Mouse (Mus musculus) limb, embryonic 14.5 days (tissue): Measurements from ENCODE around the gene L3mbtl2. TPM values are rescaled to one million over a fixed set of nuclear protein-coding genes. Genes with fewer than 3 reads are reported as not detected.

Experiments used
- ATAC-seq: fragments of 200-750 bp; cut with Nextera tagmentation; 2 replicates; pipeline ENCODE4 v1.8.0; 2017; ENCODE audit warnings: low read depth, moderate number of reproducible peaks, moderate TSS enrichment; ENCODE audit not compliant: low FRiP score
- DNase-seq: peaks from one replicate; pipeline ENCODE4 v3.0.0-alpha.2; 2015; ENCODE audit warnings: low spot score
- H3K27ac ChIP-seq: fragments of 300-500 bp; sonication (generic); replicated peaks from 2 replicates; pipeline ENCODE4 v1.5.1; 2014; ENCODE audit warnings: low read depth, mild to moderate bottlenecking, low read length, moderate library complexity, mixed read lengths
- H3K27me3 ChIP-seq: fragments of 300-500 bp; sonication (generic); 2 replicates; pipeline ENCODE4 v1.6.1; 2014; ENCODE audit warnings: low read length, mixed read lengths; ENCODE audit not compliant: control insufficient read depth, insufficient read depth
- H3K36me3 ChIP-seq: fragments of 300-500 bp; sonication (generic); 2 replicates; pipeline ENCODE4 v1.6.1; 2014; ENCODE audit warnings: mild to moderate bottlenecking, low read length, moderate library complexity, mixed read lengths; ENCODE audit not compliant: control insufficient read depth, insufficient read depth
- H3K4me1 ChIP-seq: fragments of 300-500 bp; sonication (generic); 2 replicates; pipeline ENCODE4 v1.6.1; 2014; ENCODE audit warnings: antibody characterized with exemption, low read length, mixed read lengths; ENCODE audit not compliant: control insufficient read depth, insufficient read depth
- H3K4me2 ChIP-seq: fragments of 300-500 bp; sonication (generic); replicated peaks from 2 replicates; pipeline ENCODE4 v1.6.1; 2014; ENCODE audit warnings: low read depth, mild to moderate bottlenecking, low read length, moderate library complexity; ENCODE audit not compliant: severe bottlenecking
- H3K4me3 ChIP-seq: fragments of 300-500 bp; sonication (generic); replicated peaks from 2 replicates; pipeline ENCODE4 v1.5.1; 2014; ENCODE audit warnings: low read length
- H3K9ac ChIP-seq: fragments of 300-500 bp; sonication (generic); 2 replicates; pipeline ENCODE4 v1.6.1; 2014; ENCODE audit warnings: mild to moderate bottlenecking, low read depth, low read length, moderate library complexity; ENCODE audit not compliant: severe bottlenecking
- H3K9me3 ChIP-seq: fragments of 300-500 bp; sonication (generic); 2 replicates; pipeline ENCODE4 v1.6.1; 2016; ENCODE audit warnings: low read length; ENCODE audit not compliant: control insufficient read depth
- POLR2A ChIP-seq: fragments of 200-500 bp; IDR thresholded peaks from 2 replicates; pipeline ENCODE4 v1.8.0; 2012; ENCODE audit warnings: inconsistent platforms, mild to moderate bottlenecking, moderate library complexity, borderline replicate concordance; ENCODE audit not compliant: insufficient read depth, insufficient read length; ENCODE audit errors: extremely low read depth
- WGBS: fragments of 180-500 bp; shearing (Covaris S2); extraction: QIAGEN DNeasy Blood & Tissue Kit; methylation state at CpG from one replicate; pipeline ENCODE4 v1.1.7; 2014; 5-methylcytosine and 5-hydroxymethylcytosine counted together
- polyA plus RNA-seq, 2 experiments: library from polyadenylated mRNA; depleted of rRNA in 1 of 2; stranded (reverse) in 1 of 2; unstranded in 1 of 2; fragments of >200 nt; fragmentation: Nextera tagmentation in 1 of 2; extraction: Ambion mirVana in 1 of 2; gene quantifications; 2 replicates each; pipeline versions ENCODE4 v1.2.1 to v1.2.3; 2012 to 2014

L3mbtl2 gene
- polyA plus RNA-seq, 2 experiments: 14.5 to 16.2 TPM

- Histone ChIP-seq H3K9me3 (no peaks in the 10 kb centered on the region), H3K4me2 (no peak overlapping the region), H3K4me3 (no peak overlapping the region), H3K27ac (no peak overlapping the region), H3K4me1 (peaks cover 8% of the 10 kb centered on the region), H3K36me3 (peaks cover 37% of the 10 kb centered on the region), H3K27me3 (no peaks in the 10 kb centered on the region), H3K9ac (no peak overlapping the region)
- no peak for TF ChIP-seq POLR2A
- 91% methylated on average over 10 of the region's 10 CpGs for WGBS
- ATAC-seq (no peak), DNase-seq (no peak)
These were observed 3.3 kb downstream of the L3mbtl2 start for GRCm38 (mm10) chr15:81666957-81667356.

GRCm38 (mm10) chr15:81670231-81670640 lies 6.5 kb downstream of the L3mbtl2 start:
- WGBS: 79% methylated on average over 4 of the region's 4 CpGs
- Histone ChIP-seq H3K9me3 (no peaks in the 10 kb centered on the region), H3K27me3 (no peaks in the 10 kb centered on the region), H3K4me3 (no peak overlapping the region), H3K9ac (no peak overlapping the region), H3K4me2 (no peak overlapping the region), H3K27ac (no peak overlapping the region), H3K36me3 (peaks cover 49% of the 10 kb centered on the region), H3K4me1 (0 out of 2 replicates have a peak, but pooled peaks cover under 1% of the 10 kb centered on the region)
- TF ChIP-seq POLR2A: no peak
- ATAC-seq: peak; percentile 74
- DNase-seq: peak; percentile 71

- no peak for TF ChIP-seq POLR2A
- ATAC-seq: no peak
- Histone ChIP-seq H3K36me3 (peaks cover 55% of the 10 kb centered on the region), H3K4me1 (no peaks in the 10 kb centered on the region), H3K9ac (no peak overlapping the region), H3K27me3 (no peaks in the 10 kb centered on the region), H3K27ac (no peak overlapping the region), H3K4me3 (no peak overlapping the region), H3K4me2 (no peak overlapping the region), H3K9me3 (no peaks in the 10 kb centered on the region)
- WGBS: 88% methylated on average over 3 of the region's 3 CpGs
- no peak for DNase-seq
These were observed 12.9 kb downstream of the L3mbtl2 start for GRCm38 (mm10) chr15:81676637-81677036.

DNA sequence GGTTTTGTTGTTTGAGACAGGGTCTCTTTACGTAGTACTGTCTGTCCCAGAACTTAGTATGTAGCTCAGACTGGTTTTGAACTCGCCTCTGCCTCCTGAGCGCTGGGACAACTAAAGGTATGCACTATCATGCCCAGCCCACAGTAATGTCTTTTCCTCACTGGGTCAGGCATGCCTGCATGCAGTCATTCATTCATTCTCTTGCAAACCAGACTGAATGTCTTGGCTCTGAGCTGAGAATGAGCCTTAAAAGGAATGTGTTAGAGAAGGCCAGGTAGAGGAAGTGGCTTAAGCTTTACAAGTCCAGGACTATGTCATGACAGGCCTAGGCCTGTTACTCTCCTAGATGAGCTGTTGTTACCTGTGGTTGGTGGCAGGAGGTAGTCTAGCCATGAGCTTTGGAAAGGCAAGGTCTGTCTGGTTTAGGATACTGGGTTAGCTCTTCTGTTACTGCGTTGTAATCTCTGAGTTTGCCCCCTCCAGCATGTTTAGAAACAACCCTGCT lies 16.7 kb downstream of the L3mbtl2 start:
- Histone ChIP-seq H3K9me3 (no peaks in the 10 kb centered on the region), H3K27me3 (no peaks in the 10 kb centered on the region), H3K36me3 (peaks cover 74% of the 10 kb centered on the region), H3K4me1 (no peaks in the 10 kb centered on the region), H3K4me2 (no peak overlapping the region), H3K4me3 (no peak overlapping the region), H3K9ac (no peak overlapping the region), H3K27ac (no peak overlapping the region)
- 92% methylated on average over 4 of the region's 4 CpGs for WGBS
- ATAC-seq (no peak), DNase-seq (no peak)
- TF ChIP-seq POLR2A: no peak

- peaks cover 21% of the 10 kb centered on the region for H3K27me3 ChIP-seq
- TF ChIP-seq POLR2A: no peak
- H3K9ac ChIP-seq: peak overlapping the region; percentile 81
- 5% methylated on average over 30 of the region's 41 CpGs for WGBS
- H3K4me2 ChIP-seq: peak overlapping the region; percentile 93
- ATAC-seq (no peak; the same call in 1 of the 2 replicates), DNase-seq (no peak)
- peak overlapping the region; percentile 33; the same call in 1 of the 2 replicates for H3K27ac ChIP-seq
- peaks cover 17% of the 10 kb centered on the region; the same call in 1 of the 2 replicates for H3K4me1 ChIP-seq
- H3K4me3 ChIP-seq: peak overlapping the region; percentile 59
- H3K9me3 ChIP-seq: no peaks in the 10 kb centered on the region
- H3K36me3 ChIP-seq: no peaks in the 10 kb centered on the region; the same call in 1 of the 2 replicates
These were observed 29.8 kb downstream of the L3mbtl2 start for GRCm38 (mm10) chr15:81693366-81693966.
